Mouse (Mus musculus) liver, postnatal 0 days (tissue): ENCODE results near the gene Pdss2.

Experiments
- CTCF ChIP-seq: sonication (generic); IDR thresholded peaks from 2 replicates; pipeline ENCODE4 v1.5.1; 2016; ENCODE audit warnings: antibody characterized with exemption, low read depth
- EP300 ChIP-seq: IDR thresholded peaks from 2 replicates; pipeline ENCODE4 v1.6.1; 2016; ENCODE audit warnings: antibody characterized with exemption, low read depth, mild to moderate bottlenecking

DNA sequence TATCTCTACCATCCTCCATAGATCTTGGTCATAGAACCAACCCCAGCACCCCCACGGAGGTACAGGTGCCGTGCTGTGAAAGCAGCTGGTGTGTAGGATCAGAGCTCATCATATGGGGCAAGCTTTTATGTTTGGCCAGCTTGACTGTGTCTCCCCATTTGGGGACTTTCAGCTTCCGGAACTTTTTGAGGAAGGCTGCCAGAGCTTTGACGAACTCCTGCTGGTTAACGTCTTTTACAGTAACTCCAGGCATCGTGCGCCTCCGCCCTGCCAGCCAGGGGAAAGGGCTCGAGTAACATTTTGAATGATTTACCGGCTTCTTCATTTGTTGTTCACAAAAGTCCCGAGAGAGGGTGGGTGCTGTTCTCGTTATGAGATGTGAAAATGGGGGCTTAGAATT is 152.4 kb downstream of the Pdss2 start:
- TF ChIP-seq CTCF (no peak), EP300 (no peak)
